Mouse (Mus musculus): ENCODE results near the gene Enox1.

DNA sequence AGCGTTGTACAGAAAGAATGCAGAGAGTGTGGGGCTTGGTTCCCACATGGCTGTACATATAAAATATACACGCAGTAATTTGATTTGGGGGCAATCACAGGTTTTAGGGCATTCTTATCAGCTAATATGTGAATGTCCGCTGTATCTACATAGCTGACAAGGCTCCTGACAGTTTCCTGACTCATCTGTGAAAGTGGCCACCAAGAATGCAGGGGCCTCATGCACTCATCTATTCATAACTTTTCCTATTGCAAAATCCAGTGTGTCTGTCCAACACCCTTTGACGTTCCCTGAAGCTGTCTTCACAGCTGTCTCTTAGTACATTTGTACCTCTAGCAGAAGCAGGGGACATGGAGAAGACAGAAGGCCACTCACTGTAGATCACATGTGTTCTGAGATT, 11.5 kb upstream of the Enox1 start:
- no peak for TF ChIP-seq CTCF (IDR thresholded peaks at IDR 0.05; ENCODE audit: extremely low read depth, insufficient read depth, insufficient read length, insufficient replicate concordance)
- no peak for TF ChIP-seq POLR2A (IDR thresholded peaks at IDR 0.05; ENCODE audit: low read depth, low read length)

Data from spleen, adult 2 months (tissue).